Mouse (Mus musculus): ENCODE measurements around the gene Tln2. TPM values are rescaled to one million over a fixed set of nuclear protein-coding genes. Genes with fewer than 3 reads are reported as not detected.

Tln2 gene
- total RNA-seq, 1 experiment from 2014 or later: 30.4 TPM

DNA sequence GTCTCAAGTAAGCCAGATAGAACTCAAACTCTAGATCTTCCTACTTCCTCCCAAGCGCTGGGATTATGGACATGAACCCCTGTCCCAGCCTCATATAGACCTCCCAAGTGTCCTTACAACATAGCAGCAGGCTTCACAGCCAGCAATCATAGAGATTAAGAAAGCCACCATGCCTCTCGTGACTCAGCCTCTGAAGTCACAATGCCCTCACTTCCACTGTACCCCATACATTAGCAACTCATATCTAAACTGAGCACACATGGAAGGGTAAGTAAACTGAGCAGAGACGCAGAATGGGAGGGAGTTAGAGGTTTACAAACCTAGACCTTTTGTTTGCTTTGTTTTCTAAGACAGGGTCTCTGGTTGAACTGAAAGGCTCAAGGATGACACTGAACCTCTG is 13.7 kb downstream of the Tln2 start:
- no peak for DNase-seq

GRCm38 (mm10) chr9:67544783-67545182 is 14.7 kb downstream of the Tln2 start:
- no peak for DNase-seq

DNA sequence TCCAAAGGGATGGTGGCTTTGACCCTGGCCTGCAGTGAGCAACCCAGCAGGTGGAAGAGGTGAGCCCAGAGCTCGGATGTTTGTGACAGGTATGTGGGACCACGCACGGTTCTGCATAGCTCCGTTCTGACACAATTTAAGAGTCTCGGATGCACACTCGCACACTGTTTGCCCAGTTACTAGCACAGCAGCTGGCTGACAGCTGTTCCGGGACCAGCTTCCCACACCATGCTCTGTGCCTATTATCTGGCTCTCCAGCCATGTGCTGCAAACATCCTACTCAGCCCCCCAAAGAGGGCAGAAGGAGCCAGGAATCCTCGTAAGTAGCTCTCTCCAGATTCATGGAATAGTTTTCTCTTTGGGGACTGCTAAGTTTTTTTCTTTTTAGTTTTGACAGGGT is 17.6 kb downstream of the Tln2 start:
- DNase-seq: no peak

- DNase-seq: no peak
Measured at GRCm38 (mm10) chr9:67539776-67540706, 19.5 kb downstream of the Tln2 start.

DNA sequence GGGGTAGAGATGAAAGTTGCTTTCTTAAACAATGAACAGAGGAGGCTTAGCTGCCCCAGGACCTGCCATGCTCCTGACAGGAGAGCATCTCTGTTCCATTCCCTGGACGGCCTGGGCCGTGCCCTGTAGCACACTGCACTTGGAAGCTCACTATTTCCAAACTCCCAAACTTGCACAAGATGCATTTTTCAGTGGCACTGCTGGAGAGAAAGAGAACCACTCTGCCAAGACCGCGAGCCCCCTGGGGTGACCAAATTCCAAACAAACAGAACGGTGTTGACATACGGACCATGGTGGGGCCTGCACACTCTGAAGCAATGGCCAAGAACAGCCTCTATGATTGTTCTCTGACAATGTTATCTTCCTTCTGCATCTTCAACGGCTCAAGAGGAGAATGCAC is 25.1 kb downstream of the Tln2 start:
- peak; percentile 17 for DNase-seq

DNA sequence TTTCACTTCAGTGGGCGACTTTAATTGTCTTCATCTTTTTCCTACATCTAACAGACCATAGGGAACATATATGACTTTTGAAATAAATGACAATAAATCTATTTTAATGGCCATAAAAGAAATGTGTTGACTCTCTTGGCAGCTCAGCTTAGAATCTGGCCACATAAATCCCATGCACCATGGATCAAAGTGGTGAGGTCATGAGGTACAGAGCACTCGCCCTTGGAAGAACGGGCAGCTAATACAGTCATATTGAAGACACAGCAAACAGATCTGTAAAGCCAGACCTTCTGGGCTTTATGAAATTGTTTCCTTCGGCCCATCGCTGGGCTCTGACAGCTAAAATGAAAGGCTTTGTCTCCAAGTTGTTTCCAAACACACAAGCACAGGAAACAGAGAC is 26.2 kb downstream of the Tln2 start:
- no peak for DNase-seq

- DNase-seq: no peak
Measured at GRCm38 (mm10) chr9:67532631-67533030, 26.9 kb downstream of the Tln2 start.

- DNase-seq: no peak
Measured at GRCm38 (mm10) chr9:67529600-67529999, 29.9 kb downstream of the Tln2 start.

- no peak for DNase-seq
Measured at GRCm38 (mm10) chr9:67527726-67528125, 31.8 kb downstream of the Tln2 start.

- DNase-seq: no peak
Measured at GRCm38 (mm10) chr9:67521736-67522135, 37.8 kb downstream of the Tln2 start.

GRCm38 (mm10) chr9:67509510-67509909 is 50.0 kb downstream of the Tln2 start:
- DNase-seq: no peak

- DNase-seq: no peak
Measured at GRCm38 (mm10) chr9:67504669-67505260, 54.7 kb downstream of the Tln2 start.

GRCm38 (mm10) chr9:67501801-67502200 is 57.7 kb downstream of the Tln2 start:
- no peak for DNase-seq

GRCm38 (mm10) chr9:67496368-67496767 is 63.1 kb downstream of the Tln2 start:
- DNase-seq: no peak

DNA sequence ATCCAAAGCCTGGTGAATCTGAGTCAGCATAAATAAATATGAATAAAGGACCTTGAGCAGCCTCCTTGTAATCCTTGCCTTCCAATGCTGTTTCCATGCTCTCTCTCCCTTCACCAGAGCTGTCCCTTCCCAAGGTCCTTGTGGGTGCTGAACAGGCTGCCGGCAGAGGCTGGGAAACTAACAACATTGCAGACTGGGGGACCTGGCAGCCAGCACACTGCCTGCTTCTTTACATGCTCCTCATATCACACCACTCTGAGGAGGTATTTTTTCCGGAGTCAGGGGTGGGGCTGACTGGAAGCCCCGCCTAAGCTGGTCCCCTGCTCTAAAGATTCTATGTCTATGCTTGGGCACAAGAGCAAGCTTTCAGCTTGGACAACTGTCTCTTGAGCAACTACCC is 64.2 kb downstream of the Tln2 start:
- no peak for DNase-seq

- peak; percentile 23 for DNase-seq
Measured at GRCm38 (mm10) chr9:67493876-67494552, 65.5 kb downstream of the Tln2 start.

DNA sequence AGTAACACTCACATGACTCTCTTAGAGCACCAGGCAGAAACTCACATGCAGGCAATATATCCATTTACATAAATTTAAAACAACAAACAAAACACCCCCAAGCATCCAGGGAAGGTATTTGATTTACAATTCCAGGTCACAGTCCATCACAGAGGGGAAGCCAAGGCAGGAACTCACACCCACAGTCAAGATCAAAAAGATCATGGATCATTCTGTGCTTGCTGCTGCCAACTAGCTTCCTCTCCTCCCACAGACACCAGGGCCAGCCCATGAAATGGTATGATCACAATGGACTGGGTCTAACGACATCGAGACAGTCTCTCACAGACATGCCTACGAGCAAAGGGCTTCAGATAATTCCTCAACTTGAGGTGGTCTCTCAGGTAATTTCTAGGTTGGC is 70.1 kb downstream of the Tln2 start:
- no peak for DNase-seq

DNA sequence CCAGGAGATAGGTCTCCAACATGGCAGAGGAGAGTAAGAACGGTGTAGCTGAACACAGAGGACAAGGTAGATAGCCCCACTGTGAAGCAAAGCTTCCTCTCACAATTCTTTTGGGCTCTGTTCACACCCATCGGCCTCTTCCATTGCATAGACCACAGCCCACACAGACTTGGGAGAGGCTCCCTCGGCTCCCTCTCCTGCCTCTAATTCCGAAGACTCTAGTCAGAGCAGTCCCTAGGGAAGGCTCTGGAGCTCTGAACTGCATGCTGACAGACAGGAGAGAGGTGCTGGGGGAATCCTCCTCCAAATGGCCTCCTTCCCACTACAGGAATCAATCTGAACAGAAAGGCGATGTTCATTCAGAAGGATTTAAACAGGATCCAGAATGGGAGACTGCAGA is 72.9 kb downstream of the Tln2 start:
- DNase-seq: no peak

GRCm38 (mm10) chr9:67485169-67486072 is 74.1 kb downstream of the Tln2 start:
- no peak for DNase-seq

GRCm38 (mm10) chr9:67482277-67482676 is 77.2 kb downstream of the Tln2 start:
- DNase-seq: no peak

GRCm38 (mm10) chr9:67481851-67482250 is 77.7 kb downstream of the Tln2 start:
- no peak for DNase-seq

- no peak for DNase-seq
Measured at GRCm38 (mm10) chr9:67477445-67477844, 82.1 kb downstream of the Tln2 start.

Measured in adrenal gland, postnatal 25 days (tissue).